Mouse (Mus musculus) G1E (cell line): ENCODE results near the gene Tpmt.

ENCODE experiments used
- CTCF ChIP-seq: IDR thresholded peaks from 2 replicates; pipeline ENCODE4 v1.5.1; 2012; ENCODE audit warnings: low read depth, low read length, inconsistent platforms, mixed read lengths
- TAL1 ChIP-seq: conservative IDR thresholded peaks from 2 replicates; pipeline ENCODE4 v1.6.1; 2012; ENCODE audit warnings: low read depth, low read length, inconsistent platforms, mixed read lengths

DNA sequence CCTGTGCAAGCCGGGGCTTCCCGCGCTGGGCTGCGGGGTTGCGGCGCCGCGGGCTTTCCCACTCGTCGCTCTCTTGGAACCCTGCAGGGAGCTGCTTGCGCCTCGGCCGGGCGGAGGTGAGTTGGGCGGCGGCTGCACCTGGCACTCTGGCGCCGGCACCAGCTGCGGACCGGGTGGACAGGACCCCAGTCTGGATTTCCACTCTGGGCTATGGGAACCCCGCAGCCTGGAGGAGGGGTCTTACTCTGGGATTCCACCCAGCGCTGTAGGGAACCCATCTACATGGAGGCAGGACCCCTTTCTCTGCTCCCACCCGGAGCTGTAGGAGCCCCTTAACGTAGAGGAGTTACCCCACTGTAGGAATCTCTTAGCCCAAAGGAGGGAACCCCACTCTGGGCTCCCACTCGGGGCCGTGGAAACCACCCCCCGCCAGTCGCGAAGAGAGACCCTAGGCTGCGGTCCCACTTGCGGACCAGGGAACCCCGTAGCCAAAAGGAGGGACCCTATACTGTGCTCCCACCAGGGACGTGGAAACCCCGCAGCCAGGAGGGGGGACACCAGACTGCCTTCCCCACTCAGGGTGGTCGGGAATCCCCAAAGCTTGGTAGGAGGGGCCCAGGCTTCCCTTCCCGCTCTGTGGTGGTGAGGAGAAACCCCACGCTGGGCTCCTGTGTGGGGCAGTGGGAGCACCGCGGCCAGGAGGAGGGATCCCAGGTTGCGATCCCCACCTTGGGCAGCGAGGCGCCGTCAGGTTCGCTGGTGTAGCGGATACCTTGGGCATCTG is 512 bp downstream of the Tpmt start:
- TF ChIP-seq TAL1 (no peak), CTCF (no peak)
